Mouse (Mus musculus): ENCODE data around the gene Tdgf1. TPM values are rescaled to one million over a fixed set of nuclear protein-coding genes. Genes with fewer than 3 reads are reported as not detected.

The Tdgf1 gene
- not detected in 2 replicates for polyA plus RNA-seq (2014; fragmentation: Nextera tagmentation; extraction: Ambion mirVana)

GRCm38 (mm10) chr9:110945926-110946325 lies at the start of gene Tdgf1:
TSS of gene Tdgf1 (minus strand) at chr9:110946158.
- ATAC-seq (replicated peaks; ENCODE audit: low FRiP score), result no peak
- Histone ChIP-seq H3K4me1 (replicated peaks; ENCODE audit: control insufficient read depth, insufficient read depth, low read length) (peaks cover 12% of the 10 kb centered on the region), H3K27ac (ENCODE audit: low read depth, low read length) (no peak within 1 kb of the TSS), H3K9ac (ENCODE audit: low read length) (no peak within 1 kb of the TSS; the same call in 1 of the 2 replicates), H3K4me3 (ENCODE audit: low read depth, low read length) (no peak within 1 kb of the TSS), H3K9me3 (ENCODE audit: control insufficient read depth, low read length) (no peaks in the 10 kb centered on the region), H3K4me2 (ENCODE audit: low read depth, low read length, severe bottlenecking) (peak within 1 kb of the TSS; percentile 34), H3K36me3 (ENCODE audit: control insufficient read depth, insufficient read depth, low read length) (no peaks in the 10 kb centered on the region), H3K27me3 (ENCODE audit: control insufficient read depth, insufficient read depth, low read length) (peaks cover 24% of the 10 kb centered on the region)
- 7% methylated on average over 11 of the region's 11 CpGs for WGBS
- no peak for DNase-seq (ENCODE audit: low spot score)

GRCm38 (mm10) chr9:110994716-110995172 lies 48.8 kb upstream of the Tdgf1 start:
- Histone ChIP-seq H3K27ac (ENCODE audit: low read depth, low read length) (no peak overlapping the region), H3K4me3 (ENCODE audit: low read depth, low read length) (peak overlapping the region; percentile 24), H3K4me1 (replicated peaks; ENCODE audit: control insufficient read depth, insufficient read depth, low read length) (no peaks in the 10 kb centered on the region), H3K4me2 (ENCODE audit: low read depth, low read length, severe bottlenecking) (peak overlapping the region; percentile 40; the same call in 1 of the 2 replicates), H3K9me3 (ENCODE audit: control insufficient read depth, low read length) (no peaks in the 10 kb centered on the region), H3K36me3 (ENCODE audit: control insufficient read depth, insufficient read depth, low read length) (no peaks in the 10 kb centered on the region), H3K27me3 (ENCODE audit: control insufficient read depth, insufficient read depth, low read length) (no peaks in the 10 kb centered on the region), H3K9ac (ENCODE audit: low read length) (peak overlapping the region; percentile 20; the same call in 1 of the 2 replicates)
- DNase-seq (ENCODE audit: low spot score) (peak; percentile 84), ATAC-seq (replicated peaks; ENCODE audit: low FRiP score) (peak; percentile 85)
- WGBS, result 9% methylated on average over 13 of the region's 13 CpGs

DNA sequence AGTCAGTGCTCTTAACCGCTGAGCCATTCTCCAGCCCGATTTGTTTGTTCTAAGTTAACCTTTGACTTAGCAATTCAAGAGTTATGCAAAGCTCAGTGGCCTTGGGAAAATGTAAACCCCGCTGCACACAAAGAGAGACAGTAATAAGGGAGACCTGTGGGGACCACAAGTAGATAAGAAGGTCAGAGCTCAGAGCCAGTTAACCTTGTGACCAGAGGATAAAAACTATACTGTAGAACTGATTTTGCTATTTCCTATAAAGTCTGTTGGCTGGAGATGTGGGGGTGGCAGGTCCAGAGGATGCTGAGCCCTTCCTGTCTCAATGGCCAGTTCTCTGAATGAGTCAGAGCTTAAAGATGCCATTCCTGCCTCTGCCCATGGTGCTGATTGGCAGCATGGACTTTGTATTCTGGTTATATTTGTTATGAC lies 47.3 kb upstream of the Tdgf1 start:
- 43% methylated on average over 3 of the region's 3 CpGs for WGBS
- Histone ChIP-seq H3K9ac (ENCODE audit: low read length) (no peak overlapping the region), H3K27ac (ENCODE audit: low read depth, low read length) (no peak overlapping the region), H3K27me3 (ENCODE audit: control insufficient read depth, insufficient read depth, low read length) (no peaks in the 10 kb centered on the region), H3K4me1 (replicated peaks; ENCODE audit: control insufficient read depth, insufficient read depth, low read length) (no peaks in the 10 kb centered on the region), H3K4me2 (ENCODE audit: low read depth, low read length, severe bottlenecking) (no peak overlapping the region), H3K4me3 (ENCODE audit: low read depth, low read length) (no peak overlapping the region), H3K9me3 (ENCODE audit: control insufficient read depth, low read length) (no peaks in the 10 kb centered on the region), H3K36me3 (ENCODE audit: control insufficient read depth, insufficient read depth, low read length) (no peaks in the 10 kb centered on the region)
- ATAC-seq (replicated peaks; ENCODE audit: low FRiP score) (no peak), DNase-seq (ENCODE audit: low spot score) (no peak)

DNA sequence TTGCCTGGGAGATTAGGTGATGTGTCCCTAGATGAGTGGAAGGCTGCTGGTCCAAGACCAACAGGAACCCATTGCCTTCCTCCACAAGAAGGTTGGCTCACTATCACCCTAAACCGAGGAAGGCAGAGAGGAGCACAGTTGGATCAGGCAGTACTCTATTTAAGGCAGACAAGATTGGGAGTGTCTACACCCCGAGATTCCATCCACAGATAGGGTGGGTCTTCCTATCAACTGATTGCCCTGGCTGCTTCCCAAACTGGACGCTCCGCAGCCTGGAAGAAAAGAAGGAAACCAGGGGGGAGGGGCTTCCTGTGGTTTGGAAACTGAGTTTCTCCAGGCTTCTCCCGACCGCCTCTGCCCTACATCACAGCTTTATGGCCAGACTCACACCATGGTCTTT lies 44.2 kb upstream of the Tdgf1 start, which contains the start of gene Rtp3:
Gene Rtp3, minus strand, starts transcription at position 380 of the 400 bp plus-strand sequence.
- Histone ChIP-seq H3K4me1 (replicated peaks; ENCODE audit: control insufficient read depth, insufficient read depth, low read length) (no peaks in the 10 kb centered on the region), H3K4me2 (ENCODE audit: low read depth, low read length, severe bottlenecking) (no peak within 1 kb of the TSS), H3K27ac (ENCODE audit: low read depth, low read length) (no peak within 1 kb of the TSS), H3K9ac (ENCODE audit: low read length) (no peak within 1 kb of the TSS), H3K4me3 (ENCODE audit: low read depth, low read length) (no peak within 1 kb of the TSS), H3K27me3 (ENCODE audit: control insufficient read depth, insufficient read depth, low read length) (no peaks in the 10 kb centered on the region), H3K36me3 (ENCODE audit: control insufficient read depth, insufficient read depth, low read length) (no peaks in the 10 kb centered on the region), H3K9me3 (ENCODE audit: control insufficient read depth, low read length) (no peaks in the 10 kb centered on the region)
- DNase-seq (ENCODE audit: low spot score), result no peak
- 78% methylated on average over 6 of the region's 6 CpGs for WGBS
- no peak for ATAC-seq (replicated peaks; ENCODE audit: low FRiP score)

GRCm38 (mm10) chr9:110989543-110989942 lies 43.6 kb upstream of the Tdgf1 start:
- Histone ChIP-seq H3K27ac (ENCODE audit: low read depth, low read length) (no peak overlapping the region), H3K9ac (ENCODE audit: low read length) (no peak overlapping the region), H3K9me3 (ENCODE audit: control insufficient read depth, low read length) (no peaks in the 10 kb centered on the region), H3K27me3 (ENCODE audit: control insufficient read depth, insufficient read depth, low read length) (no peaks in the 10 kb centered on the region), H3K36me3 (ENCODE audit: control insufficient read depth, insufficient read depth, low read length) (no peaks in the 10 kb centered on the region), H3K4me3 (ENCODE audit: low read depth, low read length) (no peak overlapping the region), H3K4me2 (ENCODE audit: low read depth, low read length, severe bottlenecking) (no peak overlapping the region), H3K4me1 (replicated peaks; ENCODE audit: control insufficient read depth, insufficient read depth, low read length) (no peaks in the 10 kb centered on the region)
- WGBS, result 91% methylated on average over 2 of the region's 2 CpGs
- ATAC-seq (replicated peaks; ENCODE audit: low FRiP score), result no peak
- DNase-seq (ENCODE audit: low spot score), result no peak

GRCm38 (mm10) chr9:110989141-110989540 lies 43.2 kb upstream of the Tdgf1 start:
- no peaks in the 10 kb centered on the region for H3K36me3 ChIP-seq (ENCODE audit: control insufficient read depth, insufficient read depth, low read length)
- H3K27me3 ChIP-seq (ENCODE audit: control insufficient read depth, insufficient read depth, low read length), result no peaks in the 10 kb centered on the region
- no peaks in the 10 kb centered on the region for H3K4me1 ChIP-seq (replicated peaks; ENCODE audit: control insufficient read depth, insufficient read depth, low read length)
- 70% methylated on average over 4 of the region's 4 CpGs for WGBS
- no peak overlapping the region for H3K27ac ChIP-seq (ENCODE audit: low read depth, low read length)
- no peak overlapping the region for H3K4me2 ChIP-seq (ENCODE audit: low read depth, low read length, severe bottlenecking)
- H3K9ac ChIP-seq (ENCODE audit: low read length), result no peak overlapping the region
- no peak overlapping the region for H3K4me3 ChIP-seq (ENCODE audit: low read depth, low read length)
- ATAC-seq (replicated peaks; ENCODE audit: low FRiP score) (no peak), DNase-seq (ENCODE audit: low spot score) (no peak)
- no peaks in the 10 kb centered on the region for H3K9me3 ChIP-seq (ENCODE audit: control insufficient read depth, low read length)

DNA sequence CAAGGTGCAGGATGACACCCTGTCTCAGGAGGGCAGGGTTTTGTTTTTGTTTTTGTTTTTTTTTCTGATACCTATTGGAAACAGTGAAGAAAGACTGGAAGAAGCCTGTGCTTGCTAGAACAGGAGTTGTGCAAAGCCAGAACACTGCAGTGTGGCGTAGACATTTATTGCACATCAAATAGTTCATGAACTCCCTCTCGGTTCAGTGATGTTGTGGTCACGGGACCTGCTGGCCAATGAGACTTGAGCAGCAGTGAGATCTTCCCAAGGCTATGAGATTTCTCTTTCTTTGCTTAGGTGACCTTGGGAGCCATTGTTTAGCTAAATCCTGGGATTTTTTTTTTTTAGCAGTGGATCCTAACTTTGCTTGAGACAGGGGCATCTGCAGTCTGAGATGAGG lies 42.1 kb upstream of the Tdgf1 start:
- WGBS, result 86% methylated on average over 3 of the region's 3 CpGs
- no peak overlapping the region for H3K4me2 ChIP-seq (ENCODE audit: low read depth, low read length, severe bottlenecking)
- no peaks in the 10 kb centered on the region for H3K4me1 ChIP-seq (replicated peaks; ENCODE audit: control insufficient read depth, insufficient read depth, low read length)
- H3K9ac ChIP-seq (ENCODE audit: low read length), result no peak overlapping the region
- DNase-seq (ENCODE audit: low spot score) (no peak), ATAC-seq (replicated peaks; ENCODE audit: low FRiP score) (no peak)
- no peaks in the 10 kb centered on the region for H3K9me3 ChIP-seq (ENCODE audit: control insufficient read depth, low read length)
- H3K27ac ChIP-seq (ENCODE audit: low read depth, low read length), result no peak overlapping the region
- no peaks in the 10 kb centered on the region for H3K36me3 ChIP-seq (ENCODE audit: control insufficient read depth, insufficient read depth, low read length)
- no peak overlapping the region for H3K4me3 ChIP-seq (ENCODE audit: low read depth, low read length)
- H3K27me3 ChIP-seq (ENCODE audit: control insufficient read depth, insufficient read depth, low read length), result no peaks in the 10 kb centered on the region

- Histone ChIP-seq H3K4me1 (replicated peaks; ENCODE audit: control insufficient read depth, insufficient read depth, low read length) (no peaks in the 10 kb centered on the region), H3K36me3 (ENCODE audit: control insufficient read depth, insufficient read depth, low read length) (no peaks in the 10 kb centered on the region), H3K4me2 (ENCODE audit: low read depth, low read length, severe bottlenecking) (no peak overlapping the region), H3K9ac (ENCODE audit: low read length) (no peak overlapping the region), H3K9me3 (ENCODE audit: control insufficient read depth, low read length) (no peaks in the 10 kb centered on the region), H3K4me3 (ENCODE audit: low read depth, low read length) (no peak overlapping the region), H3K27ac (ENCODE audit: low read depth, low read length) (no peak overlapping the region), H3K27me3 (ENCODE audit: control insufficient read depth, insufficient read depth, low read length) (no peaks in the 10 kb centered on the region)
- DNase-seq (ENCODE audit: low spot score) (no peak), ATAC-seq (replicated peaks; ENCODE audit: low FRiP score) (no peak)
- whole genome bisulfite sequencing, result 84% methylated on average over 4 of the region's 4 CpGs
Observed at GRCm38 (mm10) chr9:110987331-110987730, 41.4 kb upstream of the Tdgf1 start.

GRCm38 (mm10) chr9:110985951-110986350 lies 40.0 kb upstream of the Tdgf1 start:
- H3K36me3 ChIP-seq (ENCODE audit: control insufficient read depth, insufficient read depth, low read length), result no peaks in the 10 kb centered on the region
- H3K4me3 ChIP-seq (ENCODE audit: low read depth, low read length), result no peak overlapping the region

More at GRCm38 (mm10) chr9:110985951-110986350, 40.0 kb upstream of the Tdgf1 start:
- WGBS, result 89% methylated on average over 8 of the region's 8 CpGs
- DNase-seq (ENCODE audit: low spot score), result no peak
- Histone ChIP-seq H3K4me2 (ENCODE audit: low read depth, low read length, severe bottlenecking) (no peak overlapping the region), H3K9ac (ENCODE audit: low read length) (no peak overlapping the region), H3K27me3 (ENCODE audit: control insufficient read depth, insufficient read depth, low read length) (no peaks in the 10 kb centered on the region), H3K4me1 (replicated peaks; ENCODE audit: control insufficient read depth, insufficient read depth, low read length) (no peaks in the 10 kb centered on the region), H3K9me3 (ENCODE audit: control insufficient read depth, low read length) (no peaks in the 10 kb centered on the region), H3K27ac (ENCODE audit: low read depth, low read length) (no peak overlapping the region)
- ATAC-seq (replicated peaks; ENCODE audit: low FRiP score), result no peak

Measured in forebrain, embryonic 11.5 days (tissue).